Mouse (Mus musculus): Measurements from ENCODE around the gene Castor1. TPM values are rescaled to one million over a fixed set of nuclear protein-coding genes. Genes with fewer than 3 reads are reported as not detected.
A peak's percentile ranks its signal among the peaks of the same experiment; 100 is the strongest.
"Not testable (repeated sequence)": the region's sequence is repeated elsewhere in the genome, so short reads cannot be mapped to it uniquely, and the experiment has no call there.

Castor1 gene
- total RNA-seq (2021): 10 to 100 TPM in 1 of 2 experiments, 1 to 10 TPM in 1; 8.3 to 11.4 TPM
- long read RNA-seq, experiment 1, transcript Castor1-201 (9 exons, 1,574 nt): major isoform, 10 of 11 reads
- long read RNA-seq, experiment 1, partial matches to known transcripts: 0 of 11 reads
- long read RNA-seq, experiment 1, other reads (novel, unspliced or antisense): 1 of 11 reads
- long read RNA-seq, experiment 2, transcript Castor1-201 (9 exons, 1,574 nt): major isoform, 5 of 6 reads
- long read RNA-seq, experiment 2, partial matches to known transcripts: 0 of 6 reads
- long read RNA-seq, experiment 2, other reads (novel, unspliced or antisense): 1 of 6 reads

- intact Hi-C loops (cut with DNase I): no loop called here
Observed at GRCm38 (mm10) chr11:4217914-4218629, at the start of gene Castor1. Gene Castor1 (plus strand): TSS chr11:4218225.

GRCm38 (mm10) chr11:4174586-4174985 is 43.4 kb upstream of the Castor1 start:
- peak; percentile 74 to 85 for DNase-seq
- intact Hi-C loops (cut with DNase I): no loop called here

More at GRCm38 (mm10) chr11:4217914-4218629, at the start of gene Castor1:
- peak; percentile 90 to 91 for DNase-seq

GRCm38 (mm10) chr11:4177716-4178115 is 40.3 kb upstream of the Castor1 start:
- intact Hi-C loops (cut with DNase I): no loop called here
- peak; percentile 55 to 78 for DNase-seq

GRCm38 (mm10) chr11:4182061-4182460 is 36.0 kb upstream of the Castor1 start:
- intact Hi-C loops (cut with DNase I): no loop called here

GRCm38 (mm10) chr11:4183511-4183910 is 34.5 kb upstream of the Castor1 start:
- DNase-seq: no peak
- intact Hi-C loops (cut with DNase I): no loop called here

More at GRCm38 (mm10) chr11:4182061-4182460, 36.0 kb upstream of the Castor1 start:
- DNase-seq: no peak

- intact Hi-C loops (cut with DNase I): no loop called here
- DNase-seq: no peak
Observed at GRCm38 (mm10) chr11:4184251-4184952, 33.6 kb upstream of the Castor1 start.

- intact Hi-C loops (cut with DNase I); DNase-seq: not testable (repeated sequence)
Observed at GRCm38 (mm10) chr11:4185480-4185879, 32.5 kb upstream of the Castor1 start.

- intact Hi-C loops (cut with DNase I): loop anchor here (1.0 kb wide), 1 partner anchor 30 kb away; no protein-coding TSS in a partner anchor
Observed at GRCm38 (mm10) chr11:4186486-4187317, 31.3 kb upstream of the Castor1 start, which contains the start of gene Tbc1d10a. Gene Tbc1d10a (plus strand): TSS chr11:4186789.

GRCm38 (mm10) chr11:4187318-4187700 is 30.7 kb upstream of the Castor1 start:
- DNase-seq: no peak
- intact Hi-C loops (cut with DNase I): loop anchor here (1.0 kb wide), 1 partner anchor 29 kb away; no protein-coding TSS in a partner anchor

More at GRCm38 (mm10) chr11:4186486-4187317, 31.3 kb upstream of the Castor1 start, which contains the start of gene Tbc1d10a:
- DNase-seq: peak; percentile 98

GRCm38 (mm10) chr11:4189182-4189581 is 28.8 kb upstream of the Castor1 start:
- no peak for DNase-seq
- intact Hi-C loops (cut with DNase I): loop anchor here (2.0 kb wide), 1 partner anchor 14 kb away; no protein-coding TSS in a partner anchor

GRCm38 (mm10) chr11:4190677-4191076 is 27.3 kb upstream of the Castor1 start:
- DNase-seq: peak in 1 of 2 experiments; percentile 32
- intact Hi-C loops (cut with DNase I): no loop called here

GRCm38 (mm10) chr11:4192757-4193156 is 25.3 kb upstream of the Castor1 start:
- intact Hi-C loops (cut with DNase I): no loop called here
- DNase-seq: no peak

- DNase-seq: no peak
- intact Hi-C loops (cut with DNase I): no loop called here
Observed at GRCm38 (mm10) chr11:4193420-4193819, 24.6 kb upstream of the Castor1 start.

- intact Hi-C loops (cut with DNase I): no loop called here
- DNase-seq: no peak
Observed at GRCm38 (mm10) chr11:4195597-4196031, 22.4 kb upstream of the Castor1 start.

GRCm38 (mm10) chr11:4196636-4197035 is 21.4 kb upstream of the Castor1 start:
- no peak for DNase-seq
- intact Hi-C loops (cut with DNase I): no loop called here

GRCm38 (mm10) chr11:4197691-4198090 is 20.3 kb upstream of the Castor1 start:
- DNase-seq: no peak
- intact Hi-C loops (cut with DNase I): no loop called here

GRCm38 (mm10) chr11:4201981-4202700 is 15.9 kb upstream of the Castor1 start:
- no peak for DNase-seq
- intact Hi-C loops (cut with DNase I): loop anchor here (2.0 kb wide), 1 partner anchor 13 kb away; no protein-coding TSS in a partner anchor

GRCm38 (mm10) chr11:4202995-4203704 is 14.9 kb upstream of the Castor1 start:
- intact Hi-C loops (cut with DNase I): loop anchor here (2.0 kb wide), 1 partner anchor 14 kb away; no protein-coding TSS in a partner anchor
- DNase-seq: no peak

Data from heart, postnatal 14 days (tissue).